Mouse (Mus musculus): ENCODE results near the gene Tenm4. TPM values are rescaled to one million over a fixed set of nuclear protein-coding genes. Genes with fewer than 3 reads are reported as not detected.

The Tenm4 gene
- polyA plus RNA-seq, 1 experiment from 2014 or later: 49.9 TPM

DNA sequence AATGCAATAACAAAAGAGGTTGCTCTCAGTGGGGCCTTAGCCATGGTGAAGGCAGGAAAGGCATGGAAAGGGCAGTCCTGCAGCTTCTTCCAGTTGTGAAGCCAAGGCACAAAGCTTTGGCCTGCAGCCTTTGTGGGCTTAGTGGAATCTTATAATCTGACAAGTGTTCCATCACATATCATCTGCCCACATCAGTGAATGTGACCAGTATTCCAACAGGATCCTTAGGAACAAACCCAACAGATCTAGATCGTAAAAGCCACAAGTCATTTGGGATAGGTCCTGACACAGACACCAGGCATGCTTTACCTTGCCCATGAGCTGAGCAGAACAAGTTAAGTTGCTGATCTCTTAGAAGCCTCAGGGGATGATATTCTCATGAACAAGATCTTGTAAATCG, 262.3 kb downstream of the Tenm4 start:
- no peak overlapping the region for H3K9ac ChIP-seq
- no peak overlapping the region for H3K4me2 ChIP-seq (replicated peaks)
- no peak overlapping the region for H3K27ac ChIP-seq
- H3K27me3 ChIP-seq: no peaks in the 10 kb centered on the region
- no peak overlapping the region for H3K4me3 ChIP-seq
- 87% methylated on average over 2 of the region's 2 CpGs for WGBS
- no peaks in the 10 kb centered on the region for H3K36me3 ChIP-seq
- ATAC-seq (ENCODE audit: low FRiP score, low read depth): no peak
- no peaks in the 10 kb centered on the region for H3K4me1 ChIP-seq
- H3K9me3 ChIP-seq: no peaks in the 10 kb centered on the region

GRCm38 (mm10) chr7:96438392-96438791, 267.3 kb downstream of the Tenm4 start:
- Histone ChIP-seq H3K36me3 (no peaks in the 10 kb centered on the region), H3K9ac (no peak overlapping the region), H3K4me3 (no peak overlapping the region), H3K27ac (no peak overlapping the region), H3K27me3 (no peaks in the 10 kb centered on the region), H3K9me3 (no peaks in the 10 kb centered on the region), H3K4me1 (no peaks in the 10 kb centered on the region), H3K4me2 (replicated peaks) (no peak overlapping the region)
- WGBS: 76% methylated on average over 6 of the region's 6 CpGs
- ATAC-seq (ENCODE audit: low FRiP score, low read depth): no peak

GRCm38 (mm10) chr7:96440161-96440707, 269.2 kb downstream of the Tenm4 start:
- H3K4me3 ChIP-seq: no peak overlapping the region
- ATAC-seq (ENCODE audit: low FRiP score, low read depth): no peak
- H3K27me3 ChIP-seq: no peaks in the 10 kb centered on the region
- H3K4me1 ChIP-seq: no peaks in the 10 kb centered on the region
- no peaks in the 10 kb centered on the region for H3K36me3 ChIP-seq
- H3K9ac ChIP-seq: no peak overlapping the region
- no peak overlapping the region for H3K4me2 ChIP-seq (replicated peaks)
- H3K27ac ChIP-seq: no peak overlapping the region
- H3K9me3 ChIP-seq: no peaks in the 10 kb centered on the region

DNA sequence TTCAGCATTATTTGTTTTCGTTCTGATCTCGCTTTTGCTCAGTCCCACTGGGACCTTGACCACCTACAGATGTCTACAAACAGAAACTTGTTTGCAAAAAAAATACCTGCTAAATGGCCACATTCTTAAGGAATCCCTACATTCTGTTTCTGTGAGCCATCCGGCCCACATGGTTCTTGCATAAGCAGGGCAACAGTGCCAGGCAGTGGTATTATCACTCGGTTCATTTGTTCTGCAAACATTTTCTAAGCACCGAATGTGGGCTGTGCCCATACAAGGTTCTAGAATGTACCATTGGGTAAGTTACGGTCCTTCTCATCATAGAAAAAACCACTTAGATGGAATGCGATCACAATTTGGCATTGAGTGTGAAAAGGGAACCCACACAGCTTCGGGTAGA, 274.7 kb downstream of the Tenm4 start:
- H3K36me3 ChIP-seq: no peaks in the 10 kb centered on the region
- H3K9ac ChIP-seq: no peak overlapping the region
- H3K27ac ChIP-seq: no peak overlapping the region
- H3K27me3 ChIP-seq: no peaks in the 10 kb centered on the region
- H3K4me2 ChIP-seq (replicated peaks): no peak overlapping the region
- H3K9me3 ChIP-seq: no peaks in the 10 kb centered on the region
- no peak for ATAC-seq (ENCODE audit: low FRiP score, low read depth)
- no peak overlapping the region for H3K4me3 ChIP-seq
- whole genome bisulfite sequencing: 86% methylated on average over 8 of the region's 8 CpGs
- no peaks in the 10 kb centered on the region for H3K4me1 ChIP-seq

DNA sequence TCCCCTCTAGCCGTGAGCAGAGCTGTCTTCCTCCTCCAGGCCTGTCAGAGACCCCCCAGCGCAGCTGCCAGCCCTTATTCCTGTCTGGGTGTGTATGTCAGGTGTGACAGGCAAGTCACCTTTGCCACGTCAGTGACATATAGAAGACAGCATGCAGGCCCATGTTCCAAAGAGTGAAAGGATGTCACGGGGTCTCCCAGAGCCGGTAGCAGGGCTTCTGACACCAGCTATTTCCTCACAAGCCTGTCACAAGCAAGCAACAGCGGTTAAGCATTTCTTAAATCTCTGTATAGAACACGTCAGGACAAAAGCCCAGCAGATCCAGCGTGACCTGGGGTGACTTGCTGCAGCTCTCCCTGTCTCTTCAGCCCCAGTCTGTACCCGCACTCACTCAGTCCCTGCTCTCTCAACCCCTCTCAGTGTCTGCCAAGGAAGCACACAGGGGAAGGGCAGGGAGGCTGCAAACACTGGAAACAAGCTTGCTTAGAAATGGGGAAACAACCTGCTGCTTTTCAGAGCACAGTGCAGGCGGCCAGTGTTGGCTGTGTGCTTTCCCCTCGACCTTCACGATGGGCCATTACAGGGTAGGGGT, 276.9 kb downstream of the Tenm4 start:
- 76% methylated on average over 12 of the region's 12 CpGs for WGBS
- H3K27me3 ChIP-seq: no peaks in the 10 kb centered on the region
- no peak overlapping the region for H3K4me2 ChIP-seq (replicated peaks)
- ATAC-seq (ENCODE audit: low FRiP score, low read depth): no peak
- no peak overlapping the region for H3K27ac ChIP-seq
- H3K36me3 ChIP-seq: no peaks in the 10 kb centered on the region
- H3K4me1 ChIP-seq: no peaks in the 10 kb centered on the region
- H3K9me3 ChIP-seq: no peaks in the 10 kb centered on the region
- no peak overlapping the region for H3K9ac ChIP-seq
- no peak overlapping the region for H3K4me3 ChIP-seq

DNA sequence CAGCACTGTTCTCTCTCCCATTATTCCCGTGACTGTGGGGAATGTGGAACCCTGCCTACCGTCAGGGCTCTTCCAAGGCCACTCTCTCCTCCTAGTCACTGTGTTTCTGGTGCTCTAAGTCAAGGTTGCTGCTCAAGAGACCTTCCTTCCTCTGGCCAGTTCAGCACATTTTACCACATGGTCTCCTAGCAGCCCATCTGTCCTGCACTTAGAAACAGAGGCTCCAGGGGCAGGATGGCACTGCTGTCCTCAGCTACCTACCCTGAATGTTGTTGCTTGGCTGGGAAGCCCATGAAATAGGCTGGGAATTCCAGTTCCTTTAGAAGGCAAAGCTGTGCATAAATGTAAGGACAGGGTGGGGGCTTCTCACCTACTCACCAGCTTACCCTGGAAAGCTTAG, 284.9 kb downstream of the Tenm4 start:
- Histone ChIP-seq H3K4me3 (no peak overlapping the region), H3K9ac (no peak overlapping the region), H3K4me2 (replicated peaks) (no peak overlapping the region), H3K27ac (no peak overlapping the region), H3K4me1 (0 out of 2 replicates have a peak, but pooled peaks cover 5% of the 10 kb centered on the region), H3K36me3 (no peaks in the 10 kb centered on the region), H3K9me3 (no peaks in the 10 kb centered on the region), H3K27me3 (no peaks in the 10 kb centered on the region)
- no peak for ATAC-seq (ENCODE audit: low FRiP score, low read depth)
- 78% methylated on average over 2 of the region's 2 CpGs for WGBS

DNA sequence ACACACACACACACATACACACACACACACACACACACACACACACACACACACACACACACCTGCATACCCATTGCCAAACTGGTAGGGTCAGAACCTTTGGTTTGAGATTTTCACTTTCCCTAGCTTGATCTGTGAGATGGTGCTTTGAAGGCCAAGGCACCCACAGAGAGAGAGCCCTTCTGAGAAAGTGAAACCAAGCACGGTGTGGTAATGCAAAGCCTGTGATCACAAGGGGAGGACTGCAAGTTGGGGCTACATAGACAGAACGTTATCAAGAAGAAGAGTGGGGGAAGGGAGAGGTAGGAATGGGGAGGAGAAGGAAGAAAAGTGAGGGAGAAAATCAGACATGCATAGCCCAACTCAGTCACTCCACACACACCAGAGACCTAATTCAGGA, 285.6 kb downstream of the Tenm4 start:
- Histone ChIP-seq H3K9ac (no peak overlapping the region), H3K4me2 (replicated peaks) (no peak overlapping the region), H3K27me3 (no peaks in the 10 kb centered on the region), H3K4me3 (no peak overlapping the region), H3K9me3 (no peaks in the 10 kb centered on the region), H3K4me1 (0 out of 2 replicates have a peak, but pooled peaks cover 5% of the 10 kb centered on the region), H3K27ac (no peak overlapping the region), H3K36me3 (no peaks in the 10 kb centered on the region)
- 68% methylated on average over 2 of the region's 2 CpGs for WGBS
- no peak for ATAC-seq (ENCODE audit: low FRiP score, low read depth)

DNA sequence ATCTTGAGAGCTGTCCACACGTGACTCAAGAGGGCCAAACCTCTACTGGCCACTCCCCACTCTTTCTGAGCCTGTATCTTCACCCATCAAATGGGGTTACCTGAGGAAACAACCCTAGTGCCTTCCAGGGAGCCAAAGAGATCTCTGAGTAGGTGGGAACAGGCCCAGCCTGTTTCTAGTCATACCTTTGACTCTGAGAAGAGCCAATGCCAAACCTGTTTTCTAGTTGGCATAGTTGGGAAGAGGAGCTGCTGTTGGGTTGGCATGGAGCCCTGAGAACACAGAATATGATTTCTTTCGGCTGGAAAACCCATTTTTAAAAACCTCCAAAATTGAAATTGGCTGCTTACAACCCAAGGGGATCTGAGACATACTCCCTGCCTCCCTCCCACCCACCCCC, 286.8 kb downstream of the Tenm4 start:
- no peak for ATAC-seq (ENCODE audit: low FRiP score, low read depth)
- H3K4me2 ChIP-seq (replicated peaks): no peak overlapping the region
- no peaks in the 10 kb centered on the region for H3K36me3 ChIP-seq
- 0 out of 2 replicates have a peak, but pooled peaks cover 5% of the 10 kb centered on the region for H3K4me1 ChIP-seq
- H3K27ac ChIP-seq: no peak overlapping the region
- H3K27me3 ChIP-seq: no peaks in the 10 kb centered on the region
- no peaks in the 10 kb centered on the region for H3K9me3 ChIP-seq
- no peak overlapping the region for H3K9ac ChIP-seq
- H3K4me3 ChIP-seq: no peak overlapping the region
- WGBS: 79% methylated on average over 2 of the region's 2 CpGs

DNA sequence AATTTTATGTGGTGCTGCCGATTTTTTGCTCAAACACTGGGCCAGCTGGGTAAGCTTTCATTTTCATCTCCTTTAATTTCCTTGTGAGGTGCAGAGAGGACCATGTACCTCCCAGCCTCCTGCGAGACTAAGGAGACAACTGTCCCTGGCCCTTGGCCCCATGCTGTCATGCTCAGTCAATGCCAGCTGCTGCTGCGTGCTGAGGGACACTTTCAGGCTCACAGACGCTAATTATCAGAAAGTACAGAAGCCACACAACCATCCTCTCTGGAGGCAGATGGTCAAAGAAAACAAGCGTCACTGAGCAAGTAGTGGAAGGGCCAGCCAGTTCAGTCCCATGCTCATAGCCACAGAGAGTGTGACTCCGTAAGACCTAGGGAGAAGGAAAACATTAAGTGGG, 287.9 kb downstream of the Tenm4 start:
- Histone ChIP-seq H3K9ac (no peak overlapping the region), H3K27me3 (no peaks in the 10 kb centered on the region), H3K4me1 (0 out of 2 replicates have a peak, but pooled peaks cover 5% of the 10 kb centered on the region), H3K9me3 (no peaks in the 10 kb centered on the region), H3K4me2 (replicated peaks) (no peak overlapping the region), H3K27ac (no peak overlapping the region), H3K4me3 (no peak overlapping the region), H3K36me3 (no peaks in the 10 kb centered on the region)
- 58% methylated on average over 6 of the region's 6 CpGs for WGBS
- no peak for ATAC-seq (ENCODE audit: low FRiP score, low read depth)

DNA sequence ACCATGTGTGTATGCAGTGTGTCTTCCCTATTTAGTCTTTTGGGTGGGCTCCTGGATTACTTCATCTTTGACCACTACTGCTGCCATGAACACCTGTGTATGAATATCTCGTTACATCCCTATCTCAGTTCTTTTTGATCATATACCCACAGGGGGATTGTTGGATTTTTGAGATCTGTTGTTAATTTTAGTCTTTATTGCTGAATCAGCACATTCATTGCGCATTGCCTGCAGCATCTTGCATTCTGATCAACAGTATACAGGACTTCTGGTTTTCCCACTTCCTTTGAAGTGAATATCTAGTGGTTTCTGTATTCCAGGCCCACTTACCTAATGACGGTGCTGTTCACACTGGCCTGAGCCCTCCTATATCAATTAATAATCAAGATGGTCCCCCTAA, 295.7 kb downstream of the Tenm4 start:
- no peaks in the 10 kb centered on the region for H3K4me1 ChIP-seq
- 78% methylated on average over 3 of the region's 3 CpGs for WGBS
- H3K27me3 ChIP-seq: no peaks in the 10 kb centered on the region
- H3K9ac ChIP-seq: no peak overlapping the region
- no peak overlapping the region for H3K4me2 ChIP-seq (replicated peaks)
- no peak for ATAC-seq (ENCODE audit: low FRiP score, low read depth)
- H3K9me3 ChIP-seq: no peaks in the 10 kb centered on the region
- H3K36me3 ChIP-seq: no peaks in the 10 kb centered on the region
- no peak overlapping the region for H3K27ac ChIP-seq
- H3K4me3 ChIP-seq: no peak overlapping the region

DNA sequence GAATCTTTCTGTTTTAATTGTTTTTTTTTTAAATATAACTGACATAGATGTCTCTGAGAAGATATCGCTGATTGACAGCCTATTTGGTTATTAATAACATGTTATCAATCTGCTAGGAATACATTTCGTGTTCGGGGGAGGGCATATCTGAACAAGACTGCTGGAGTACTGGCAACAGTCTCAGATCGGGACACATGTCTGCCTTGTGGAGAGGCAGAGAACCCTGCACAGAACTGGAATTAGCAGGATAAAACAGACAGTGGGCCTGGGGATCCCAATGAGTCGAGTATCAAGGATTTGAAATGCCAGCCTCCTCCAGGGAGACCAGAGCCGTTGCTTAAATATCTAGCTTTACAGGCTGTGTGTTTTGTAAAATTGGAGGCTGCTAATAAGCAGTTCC, 299.8 kb downstream of the Tenm4 start:
- no peak overlapping the region for H3K4me3 ChIP-seq
- 75% methylated on average over 6 of the region's 6 CpGs for WGBS
- H3K4me2 ChIP-seq (replicated peaks): no peak overlapping the region
- no peaks in the 10 kb centered on the region for H3K27me3 ChIP-seq
- H3K27ac ChIP-seq: no peak overlapping the region
- no peak overlapping the region for H3K9ac ChIP-seq
- ATAC-seq (ENCODE audit: low FRiP score, low read depth): no peak
- no peaks in the 10 kb centered on the region for H3K4me1 ChIP-seq
- no peaks in the 10 kb centered on the region for H3K36me3 ChIP-seq
- H3K9me3 ChIP-seq: no peaks in the 10 kb centered on the region

DNA sequence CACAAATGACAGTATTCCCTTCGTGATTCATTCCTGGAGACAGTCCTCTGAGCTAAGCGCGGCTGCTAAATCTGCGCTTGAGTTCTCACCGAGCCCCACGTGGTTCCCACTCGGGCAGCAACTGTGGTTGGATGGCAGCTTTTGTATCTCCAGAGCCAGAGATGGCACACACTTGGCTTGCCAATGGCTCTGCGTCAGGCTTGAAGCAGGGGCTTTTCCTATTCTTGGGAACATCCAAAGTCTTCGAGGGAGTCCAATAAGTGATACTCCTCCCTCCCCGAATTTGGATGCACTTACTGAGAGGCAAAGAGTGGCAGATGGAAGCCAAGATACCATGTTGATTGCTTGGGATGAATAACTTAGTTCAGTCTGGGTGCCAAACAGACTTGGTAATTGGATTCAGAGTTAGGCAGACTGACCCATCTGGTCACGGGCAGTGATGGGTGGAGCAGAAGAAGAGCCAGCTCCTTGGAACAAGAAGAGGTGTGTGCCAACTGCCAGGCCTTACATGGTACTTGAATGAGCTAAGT, 303.6 kb downstream of the Tenm4 start:
- Histone ChIP-seq H3K9ac (no peak overlapping the region), H3K4me3 (no peak overlapping the region), H3K27ac (no peak overlapping the region), H3K4me1 (peaks cover 7% of the 10 kb centered on the region; the same call in 1 of the 2 replicates), H3K9me3 (no peaks in the 10 kb centered on the region), H3K36me3 (no peaks in the 10 kb centered on the region), H3K4me2 (replicated peaks) (no peak overlapping the region), H3K27me3 (no peaks in the 10 kb centered on the region)
- 89% methylated on average over 11 of the region's 11 CpGs for WGBS
- ATAC-seq (ENCODE audit: low FRiP score, low read depth): no peak

All from limb, embryonic 13.5 days (tissue).